Mouse (Mus musculus): ENCODE data around the gene Stim1.

DNA sequence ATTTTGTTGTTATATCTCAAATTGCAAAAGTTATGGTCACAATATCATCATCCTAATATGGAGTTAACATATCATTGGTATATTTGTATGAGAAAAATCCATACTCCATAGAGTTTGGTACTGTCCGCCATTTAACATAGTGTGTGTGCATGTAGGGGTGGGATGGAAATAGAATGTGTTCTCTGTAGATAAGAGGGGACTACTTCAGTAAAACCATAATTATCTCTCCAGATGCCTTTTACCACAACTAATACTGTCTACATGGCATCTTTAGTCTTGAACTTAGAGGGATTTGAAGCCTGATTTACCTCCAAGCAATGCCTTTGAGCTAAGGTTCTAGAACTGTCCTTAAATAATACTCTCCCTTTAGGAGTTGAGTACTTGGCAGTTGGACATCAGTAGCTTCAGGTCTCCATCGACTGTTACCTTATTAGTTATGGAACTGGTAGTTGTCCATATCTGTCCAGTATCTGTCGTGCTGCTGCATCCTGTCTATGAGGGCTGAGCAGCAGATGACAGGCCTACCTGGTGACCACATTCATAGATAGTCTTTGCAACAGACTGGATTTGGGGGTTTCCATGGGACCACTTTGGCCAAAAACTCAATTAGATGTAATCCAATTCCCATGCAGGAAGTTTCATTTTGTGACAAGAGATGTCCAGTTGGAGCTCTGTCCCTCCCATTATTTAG lies 105.9 kb downstream of the Stim1 start:
- TF ChIP-seq POLR2A (IDR thresholded peaks at IDR 0.05; ENCODE audit: insufficient read length, low read depth) (no peak), E2F4 (IDR thresholded peaks at IDR 0.05; ENCODE audit: insufficient read depth) (no peak), TCF3 (IDR thresholded peaks at IDR 0.05; ENCODE audit: insufficient read length, low read depth) (no peak), MYOG (IDR thresholded peaks at IDR 0.05; ENCODE audit: control insufficient read depth in 1 of 3, insufficient read depth in 1 of 3, insufficient read length in 2 of 3, low read depth in 2 of 3) (no peak), MAX (IDR thresholded peaks at IDR 0.05; ENCODE audit: low read depth) (no peak), TCF12 (IDR thresholded peaks at IDR 0.05; ENCODE audit: insufficient read depth, poor library complexity, severe bottlenecking) (no peak), SRF (IDR thresholded peaks at IDR 0.05; ENCODE audit: control insufficient read depth, insufficient read length, low read depth) (no peak), POLR2AphosphoS2 (IDR thresholded peaks at IDR 0.05; ENCODE audit: insufficient read length, low read depth) (no peak), USF1 (IDR thresholded peaks at IDR 0.05; ENCODE audit: low read depth) (no peak), MYOD1 (IDR thresholded peaks at IDR 0.05; ENCODE audit: control insufficient read depth in 1 of 3, insufficient read length in 2 of 3, low read depth in 2 of 3) (no peak)

Measured in myocyte (in vitro differentiated cells).